Mouse (Mus musculus) adrenal gland, postnatal 4 days (tissue): Measurements from ENCODE around the gene Pkd2. TPM values are rescaled to one million over a fixed set of nuclear protein-coding genes. Genes with fewer than 3 reads are reported as not detected.
A peak's percentile ranks its signal among the peaks of the same experiment; 100 is the strongest.

Source experiments
- DNase-seq, 2 experiments: peaks; one replicate each; pipeline ENCODE4 v3.0.0; 2021 to 2022; ENCODE audit warnings: low spot score in 2 of 2, mixed read lengths in 2 of 2
- total RNA-seq, 2 experiments: library from RNA; stranded (reverse); gene quantifications; 2 replicates each; pipeline ENCODE4 v1.2.3; 2021

Pkd2 gene
- total RNA-seq, 2 experiments from 2014 or later: 52.6 to 59.5 TPM

- no peak for DNase-seq
Observed at GRCm38 (mm10) chr5:104465279-104465678, 6.0 kb downstream of the Pkd2 start.

GRCm38 (mm10) chr5:104465731-104466130 is 6.5 kb downstream of the Pkd2 start:
- DNase-seq: no peak

GRCm38 (mm10) chr5:104466816-104467215 is 7.6 kb downstream of the Pkd2 start:
- DNase-seq: no peak

- no peak for DNase-seq
Observed at GRCm38 (mm10) chr5:104468586-104468985, 9.3 kb downstream of the Pkd2 start.

- DNase-seq: no peak
Observed at GRCm38 (mm10) chr5:104470981-104471391, 11.7 kb downstream of the Pkd2 start.

- no peak for DNase-seq
Observed at GRCm38 (mm10) chr5:104472371-104472770, 13.1 kb downstream of the Pkd2 start.

- DNase-seq: no peak
Observed at GRCm38 (mm10) chr5:104480367-104480766, 21.1 kb downstream of the Pkd2 start.

GRCm38 (mm10) chr5:104482856-104483255 is 23.6 kb downstream of the Pkd2 start:
- DNase-seq: no peak

- DNase-seq: no peak
Observed at GRCm38 (mm10) chr5:104491561-104491960, 32.3 kb downstream of the Pkd2 start.

GRCm38 (mm10) chr5:104504883-104505282 is 45.6 kb downstream of the Pkd2 start:
- no peak for DNase-seq

GRCm38 (mm10) chr5:104507829-104508194 is 48.6 kb downstream of the Pkd2 start:
- no peak for DNase-seq

- DNase-seq: peak; percentile 44 to 76
Observed at GRCm38 (mm10) chr5:104508195-104508891, 49.1 kb downstream of the Pkd2 start, which contains the start of gene BC005561. Gene BC005561, plus strand, starts transcription at chr5:104508352.

- DNase-seq: no peak
Observed at GRCm38 (mm10) chr5:104511211-104511610, 52.0 kb downstream of the Pkd2 start.

- no peak for DNase-seq
Observed at GRCm38 (mm10) chr5:104538612-104539011, 79.4 kb downstream of the Pkd2 start.

- no peak for DNase-seq
Observed at GRCm38 (mm10) chr5:104539331-104539730, 80.1 kb downstream of the Pkd2 start.

Other genes starting within 250 kb of the Pkd2 start
- 1 to 10 TPM in 1 of 2 experiments, under 1 TPM in 1; 0.34 to 1.6 TPM for gene Ibsp, start 160.3 kb upstream of the Pkd2 start, total RNA-seq
- gene Mepe, start 134.1 kb upstream of the Pkd2 start, total RNA-seq: not detected
- 10 to 100 TPM in 1 of 2 experiments, 1 to 10 TPM in 1; 5.8 to 55.5 TPM for gene Spp1, start 24.3 kb upstream of the Pkd2 start, total RNA-seq
- gene BC005561, start 48.9 kb downstream of the Pkd2 start, total RNA-seq: 10 to 100 TPM; 12.8 to 15.6 TPM